Mouse (Mus musculus): ENCODE results near the gene Rhd.
"Not testable (repeated sequence)": the region's sequence is repeated elsewhere in the genome, so short reads cannot be mapped to it uniquely, and the experiment has no call there.

Rhd gene

GRCm38 (mm10) chr4:134858494-134858893 is 5.8 kb upstream of the Rhd start:
- DNase-seq: no peak

- no peak for DNase-seq
These were observed 2.5 kb upstream of the Rhd start for GRCm38 (mm10) chr4:134861884-134862283.

- DNase-seq: no peak
These were observed 1.3 kb upstream of the Rhd start for GRCm38 (mm10) chr4:134862996-134863395.

GRCm38 (mm10) chr4:134865340-134865739 is 1.0 kb downstream of the Rhd start:
- no peak for DNase-seq

- DNase-seq: no peak
These were observed 1.5 kb downstream of the Rhd start for GRCm38 (mm10) chr4:134865789-134866188.

- no peak for DNase-seq
These were observed 2.9 kb downstream of the Rhd start for GRCm38 (mm10) chr4:134867213-134867612.

GRCm38 (mm10) chr4:134867661-134868060 is 3.3 kb downstream of the Rhd start:
- DNase-seq: no peak

- DNase-seq: no peak
These were observed 3.7 kb downstream of the Rhd start for GRCm38 (mm10) chr4:134868065-134868464.

GRCm38 (mm10) chr4:134868490-134868889 is 4.2 kb downstream of the Rhd start:
- no peak for DNase-seq

- no peak for DNase-seq
These were observed 4.9 kb downstream of the Rhd start for GRCm38 (mm10) chr4:134869068-134869730.

- no peak for DNase-seq
These were observed 5.6 kb downstream of the Rhd start for GRCm38 (mm10) chr4:134869815-134870375.

GRCm38 (mm10) chr4:134871477-134871876 is 7.1 kb downstream of the Rhd start:
- no peak for DNase-seq

GRCm38 (mm10) chr4:134871950-134872349 is 7.6 kb downstream of the Rhd start:
- no peak for DNase-seq

- no peak for DNase-seq
These were observed 11.8 kb downstream of the Rhd start for GRCm38 (mm10) chr4:134876171-134876570.

- DNase-seq: peak; percentile 64
These were observed 15.2 kb downstream of the Rhd start for GRCm38 (mm10) chr4:134879410-134879981.

GRCm38 (mm10) chr4:134880041-134880440 is 15.7 kb downstream of the Rhd start:
- no peak for DNase-seq

GRCm38 (mm10) chr4:134883266-134883665 is 18.9 kb downstream of the Rhd start:
- no peak for DNase-seq

GRCm38 (mm10) chr4:134883808-134884207 is 19.5 kb downstream of the Rhd start:
- DNase-seq: no peak

GRCm38 (mm10) chr4:134884364-134884763 is 20.0 kb downstream of the Rhd start:
- DNase-seq: no peak

GRCm38 (mm10) chr4:134892096-134892495 is 27.8 kb downstream of the Rhd start:
- peak; percentile 71 for DNase-seq

GRCm38 (mm10) chr4:134897256-134897655 is 32.9 kb downstream of the Rhd start:
- DNase-seq: no peak

- DNase-seq: peak; percentile 62
These were observed 36.8 kb downstream of the Rhd start for GRCm38 (mm10) chr4:134901126-134901525.

GRCm38 (mm10) chr4:134903046-134903445 is 38.7 kb downstream of the Rhd start:
- no peak for DNase-seq

- not testable (repeated sequence) for DNase-seq
These were observed 47.1 kb downstream of the Rhd start for GRCm38 (mm10) chr4:134911406-134911805.

GRCm38 (mm10) chr4:134913413-134913812 is 49.1 kb downstream of the Rhd start:
- peak; percentile 59 for DNase-seq

Data from cerebellum, adult 9-11 months (tissue).